Mouse (Mus musculus): ENCODE data around the gene Fancf.
A peak's percentile ranks its signal among the peaks of the same experiment; 100 is the strongest.

Fancf gene

GRCm38 (mm10) chr7:51862097-51862492, at the start of gene Fancf:
Gene Fancf (minus strand): TSS chr7:51862267.
- peak; percentile 96 for DNase-seq (ENCODE audit: low read depth, low spot score)

GRCm38 (mm10) chr7:51899066-51899465, 37.0 kb upstream of the Fancf start:
- peak; percentile 29 for DNase-seq (ENCODE audit: low read depth, low spot score)

GRCm38 (mm10) chr7:51894939-51895338, 32.9 kb upstream of the Fancf start:
- peak; percentile 40 for DNase-seq (ENCODE audit: low read depth, low spot score)

GRCm38 (mm10) chr7:51894133-51894801, 32.2 kb upstream of the Fancf start:
- DNase-seq (ENCODE audit: low read depth, low spot score), result peak; percentile 74

GRCm38 (mm10) chr7:51893008-51893407, 30.9 kb upstream of the Fancf start:
- no peak for DNase-seq (ENCODE audit: low read depth, low spot score)

- DNase-seq (ENCODE audit: low read depth, low spot score), result no peak
Measured at GRCm38 (mm10) chr7:51892224-51892965, 30.3 kb upstream of the Fancf start.

GRCm38 (mm10) chr7:51889601-51890000, 27.5 kb upstream of the Fancf start:
- DNase-seq (ENCODE audit: low read depth, low spot score), result no peak

- DNase-seq (ENCODE audit: low read depth, low spot score), result peak; percentile 43
Measured at GRCm38 (mm10) chr7:51887678-51888567, 25.9 kb upstream of the Fancf start.

GRCm38 (mm10) chr7:51885345-51885744, 23.3 kb upstream of the Fancf start:
- DNase-seq (ENCODE audit: low read depth, low spot score), result no peak

GRCm38 (mm10) chr7:51880121-51880520, 18.1 kb upstream of the Fancf start:
- no peak for DNase-seq (ENCODE audit: low read depth, low spot score)

GRCm38 (mm10) chr7:51879136-51879723, 17.2 kb upstream of the Fancf start:
- DNase-seq (ENCODE audit: low read depth, low spot score), result peak; percentile 74

- DNase-seq (ENCODE audit: low read depth, low spot score), result peak; percentile 46
Measured at GRCm38 (mm10) chr7:51878730-51879129, 16.7 kb upstream of the Fancf start.

- no peak for DNase-seq (ENCODE audit: low read depth, low spot score)
Measured at GRCm38 (mm10) chr7:51876316-51876715, 14.2 kb upstream of the Fancf start.

- no peak for DNase-seq (ENCODE audit: low read depth, low spot score)
Measured at GRCm38 (mm10) chr7:51872597-51872996, 10.5 kb upstream of the Fancf start.

- DNase-seq (ENCODE audit: low read depth, low spot score), result no peak
Measured at GRCm38 (mm10) chr7:51872041-51872440, 10.0 kb upstream of the Fancf start.

- no peak for DNase-seq (ENCODE audit: low read depth, low spot score)
Measured at GRCm38 (mm10) chr7:51867983-51868382, 5.9 kb upstream of the Fancf start.

GRCm38 (mm10) chr7:51865336-51865735, 3.3 kb upstream of the Fancf start:
- no peak for DNase-seq (ENCODE audit: low read depth, low spot score)

- DNase-seq (ENCODE audit: low read depth, low spot score), result no peak
Measured at GRCm38 (mm10) chr7:51862842-51863241, 775 bp upstream of the Fancf start.

GRCm38 (mm10) chr7:51861250-51862096, 594 bp downstream of the Fancf start, which contains the start of gene Gas2:
Gene Gas2 (plus strand): TSS chr7:51862015.
- DNase-seq (ENCODE audit: low read depth, low spot score), result peak; percentile 86

GRCm38 (mm10) chr7:51851890-51852507, 10.1 kb downstream of the Fancf start:
- no peak for DNase-seq (ENCODE audit: low read depth, low spot score)
